Mouse (Mus musculus): ENCODE measurements around the gene Scel. TPM values are rescaled to one million over a fixed set of nuclear protein-coding genes. Genes with fewer than 3 reads are reported as not detected.

The Scel gene
- polyA plus RNA-seq, 1 experiment: not detected

- Histone ChIP-seq H3K27me3 (ENCODE audit: control insufficient read depth, insufficient read depth, insufficient read length) (no peaks in the 10 kb centered on the region), H3K36me3 (ENCODE audit: control insufficient read depth, insufficient read depth) (no peaks in the 10 kb centered on the region), H3K4me3 (no peak overlapping the region), H3K79me2 (ENCODE audit: control insufficient read depth, insufficient read depth) (no peaks in the 10 kb centered on the region), H3K4me2 (ENCODE audit: low read depth) (no peak overlapping the region), H3ac (ENCODE audit: control insufficient read depth, insufficient read length) (no peak overlapping the region)
- TF ChIP-seq CEBPB (IDR thresholded peaks at IDR 0.05; ENCODE audit: insufficient read depth, poor library complexity, severe bottlenecking) (no peak), TCF12 (IDR thresholded peaks at IDR 0.05; ENCODE audit: insufficient read depth, poor library complexity, severe bottlenecking) (no peak), USF1 (IDR thresholded peaks at IDR 0.05; ENCODE audit: low read depth) (no peak), MYOD1 (IDR thresholded peaks at IDR 0.05; ENCODE audit: control insufficient read depth in 1 of 3, insufficient read length in 2 of 3, low read depth in 2 of 3) (no peak), MAX (IDR thresholded peaks at IDR 0.05; ENCODE audit: low read depth) (no peak), TCF3 (IDR thresholded peaks at IDR 0.05; ENCODE audit: insufficient read length, low read depth) (no peak), POLR2AphosphoS2 (IDR thresholded peaks at IDR 0.05; ENCODE audit: insufficient read length, low read depth) (no peak), E2F4 (IDR thresholded peaks at IDR 0.05; ENCODE audit: insufficient read depth) (no peak), MYOG (IDR thresholded peaks at IDR 0.05; ENCODE audit: control insufficient read depth in 1 of 3, insufficient read depth in 1 of 3, insufficient read length in 2 of 3, low read depth in 2 of 3) (no peak), SRF (IDR thresholded peaks at IDR 0.05; ENCODE audit: control insufficient read depth, insufficient read length, low read depth) (no peak), REST (IDR thresholded peaks at IDR 0.05; ENCODE audit: insufficient read depth, insufficient read length) (no peak), POLR2A (IDR thresholded peaks at IDR 0.05; ENCODE audit: insufficient read length, low read depth) (no peak)
Observed at GRCm38 (mm10) chr14:103650413-103651101, 137.4 kb downstream of the Scel start.

GRCm38 (mm10) chr14:103651106-103651505 is 138.0 kb downstream of the Scel start:
- Histone ChIP-seq H3K27me3 (ENCODE audit: control insufficient read depth, insufficient read depth, insufficient read length) (no peaks in the 10 kb centered on the region), H3K79me2 (ENCODE audit: control insufficient read depth, insufficient read depth) (no peaks in the 10 kb centered on the region), H3K4me3 (no peak overlapping the region), H3ac (ENCODE audit: control insufficient read depth, insufficient read length) (no peak overlapping the region), H3K4me2 (ENCODE audit: low read depth) (no peak overlapping the region), H3K36me3 (ENCODE audit: control insufficient read depth, insufficient read depth) (no peaks in the 10 kb centered on the region)
- TF ChIP-seq POLR2AphosphoS2 (IDR thresholded peaks at IDR 0.05; ENCODE audit: insufficient read length, low read depth): no peak

GRCm38 (mm10) chr14:103651562-103651961 is 138.4 kb downstream of the Scel start:
- Histone ChIP-seq H3K36me3 (ENCODE audit: control insufficient read depth, insufficient read depth) (no peaks in the 10 kb centered on the region), H3ac (ENCODE audit: control insufficient read depth, insufficient read length) (no peak overlapping the region), H3K27me3 (ENCODE audit: control insufficient read depth, insufficient read depth, insufficient read length) (no peaks in the 10 kb centered on the region), H3K4me3 (no peak overlapping the region), H3K4me2 (ENCODE audit: low read depth) (no peak overlapping the region), H3K79me2 (ENCODE audit: control insufficient read depth, insufficient read depth) (no peaks in the 10 kb centered on the region)
- TF ChIP-seq POLR2AphosphoS2 (IDR thresholded peaks at IDR 0.05; ENCODE audit: insufficient read length, low read depth) (no peak), TCF12 (IDR thresholded peaks at IDR 0.05; ENCODE audit: insufficient read depth, poor library complexity, severe bottlenecking) (no peak), E2F4 (IDR thresholded peaks at IDR 0.05; ENCODE audit: insufficient read depth) (no peak), CEBPB (IDR thresholded peaks at IDR 0.05; ENCODE audit: insufficient read depth, poor library complexity, severe bottlenecking) (no peak), USF1 (IDR thresholded peaks at IDR 0.05; ENCODE audit: low read depth) (no peak), REST (IDR thresholded peaks at IDR 0.05; ENCODE audit: insufficient read depth, insufficient read length) (no peak), SRF (IDR thresholded peaks at IDR 0.05; ENCODE audit: control insufficient read depth, insufficient read length, low read depth) (no peak), MAX (IDR thresholded peaks at IDR 0.05; ENCODE audit: low read depth) (no peak), MYOG (IDR thresholded peaks at IDR 0.05; ENCODE audit: control insufficient read depth in 1 of 3, insufficient read depth in 1 of 3, insufficient read length in 2 of 3, low read depth in 2 of 3) (no peak), TCF3 (IDR thresholded peaks at IDR 0.05; ENCODE audit: insufficient read length, low read depth) (no peak), MYOD1 (IDR thresholded peaks at IDR 0.05; ENCODE audit: control insufficient read depth in 1 of 3, insufficient read length in 2 of 3, low read depth in 2 of 3) (no peak), POLR2A (IDR thresholded peaks at IDR 0.05; ENCODE audit: insufficient read length, low read depth) (no peak)

GRCm38 (mm10) chr14:103652524-103652923 is 139.4 kb downstream of the Scel start:
- Histone ChIP-seq H3K4me3 (no peak overlapping the region), H3K79me2 (ENCODE audit: control insufficient read depth, insufficient read depth) (no peaks in the 10 kb centered on the region), H3ac (ENCODE audit: control insufficient read depth, insufficient read length) (no peak overlapping the region), H3K36me3 (ENCODE audit: control insufficient read depth, insufficient read depth) (no peaks in the 10 kb centered on the region), H3K4me2 (ENCODE audit: low read depth) (no peak overlapping the region), H3K27me3 (ENCODE audit: control insufficient read depth, insufficient read depth, insufficient read length) (no peaks in the 10 kb centered on the region)
- TF ChIP-seq TCF3 (IDR thresholded peaks at IDR 0.05; ENCODE audit: insufficient read length, low read depth) (no peak), E2F4 (IDR thresholded peaks at IDR 0.05; ENCODE audit: insufficient read depth) (no peak), MYOD1 (IDR thresholded peaks at IDR 0.05; ENCODE audit: control insufficient read depth in 1 of 3, insufficient read length in 2 of 3, low read depth in 2 of 3) (no peak), REST (IDR thresholded peaks at IDR 0.05; ENCODE audit: insufficient read depth, insufficient read length) (no peak), TCF12 (IDR thresholded peaks at IDR 0.05; ENCODE audit: insufficient read depth, poor library complexity, severe bottlenecking) (no peak), USF1 (IDR thresholded peaks at IDR 0.05; ENCODE audit: low read depth) (no peak)

GRCm38 (mm10) chr14:103653800-103654199 is 140.7 kb downstream of the Scel start:
- Histone ChIP-seq H3K4me2 (ENCODE audit: low read depth) (peak overlapping the region; percentile 12), H3K36me3 (ENCODE audit: control insufficient read depth, insufficient read depth) (no peaks in the 10 kb centered on the region), H3K4me3 (no peak overlapping the region), H3ac (ENCODE audit: control insufficient read depth, insufficient read length) (no peak overlapping the region), H3K79me2 (ENCODE audit: control insufficient read depth, insufficient read depth) (no peaks in the 10 kb centered on the region), H3K27me3 (ENCODE audit: control insufficient read depth, insufficient read depth, insufficient read length) (no peaks in the 10 kb centered on the region)
- no peak for TF ChIP-seq POLR2AphosphoS2 (IDR thresholded peaks at IDR 0.05; ENCODE audit: insufficient read length, low read depth)
- no peak for TF ChIP-seq TCF12 (IDR thresholded peaks at IDR 0.05; ENCODE audit: insufficient read depth, poor library complexity, severe bottlenecking)
- no peak for TF ChIP-seq MYOD1 (IDR thresholded peaks at IDR 0.05; ENCODE audit: control insufficient read depth in 1 of 3, insufficient read length in 2 of 3, low read depth in 2 of 3)
- no peak for TF ChIP-seq POLR2A (IDR thresholded peaks at IDR 0.05; ENCODE audit: insufficient read length, low read depth)
- no peak for TF ChIP-seq MYOG (IDR thresholded peaks at IDR 0.05; ENCODE audit: control insufficient read depth in 1 of 3, insufficient read depth in 1 of 3, insufficient read length in 2 of 3, low read depth in 2 of 3)
- no peak for TF ChIP-seq USF1 (IDR thresholded peaks at IDR 0.05; ENCODE audit: low read depth)
- TF ChIP-seq MAX (IDR thresholded peaks at IDR 0.05; ENCODE audit: low read depth): no peak
- TF ChIP-seq E2F4 (IDR thresholded peaks at IDR 0.05; ENCODE audit: insufficient read depth): no peak
- TF ChIP-seq TCF3 (IDR thresholded peaks at IDR 0.05; ENCODE audit: insufficient read length, low read depth): no peak
- TF ChIP-seq REST (IDR thresholded peaks at IDR 0.05; ENCODE audit: insufficient read depth, insufficient read length): no peak
- no peak for TF ChIP-seq SRF (IDR thresholded peaks at IDR 0.05; ENCODE audit: control insufficient read depth, insufficient read length, low read depth)
- TF ChIP-seq CEBPB (IDR thresholded peaks at IDR 0.05; ENCODE audit: insufficient read depth, poor library complexity, severe bottlenecking): no peak
